Mouse (Mus musculus) limb, embryonic 15.5 days (tissue): ENCODE results near the gene Actc1. TPM values are rescaled to one million over a fixed set of nuclear protein-coding genes. Genes with fewer than 3 reads are reported as not detected.

Experiments
- ATAC-seq: fragments of 200-750 bp; cut with Nextera tagmentation; 2 replicates; pipeline ENCODE4 v1.8.0; 2017; ENCODE audit warnings: low read depth, moderate TSS enrichment; ENCODE audit not compliant: insufficient number of reproducible peaks, low FRiP score, low TSS enrichment
- H3K27ac ChIP-seq: fragments of 300-500 bp; sonication (generic); 2 replicates; pipeline ENCODE4 v1.5.1; 2015; ENCODE audit warnings: moderate library complexity, mild to moderate bottlenecking, inconsistent platforms
- H3K27me3 ChIP-seq: fragments of 300-500 bp; sonication (generic); 2 replicates; pipeline ENCODE4 v1.6.1; 2015; ENCODE audit warnings: inconsistent platforms
- H3K36me3 ChIP-seq: fragments of 300-500 bp; sonication (generic); 2 replicates; pipeline ENCODE4 v1.6.1; 2015; ENCODE audit warnings: inconsistent platforms
- H3K4me1 ChIP-seq: fragments of 300-500 bp; sonication (generic); 2 replicates; pipeline ENCODE4 v1.6.1; 2015; ENCODE audit warnings: inconsistent platforms
- H3K4me2 ChIP-seq: fragments of 300-500 bp; sonication (generic); 2 replicates; pipeline ENCODE4 v1.6.1; 2015; ENCODE audit warnings: mild to moderate bottlenecking, inconsistent platforms
- H3K4me3 ChIP-seq: fragments of 300-500 bp; sonication (generic); 2 replicates; pipeline ENCODE4 v1.5.1; 2015; ENCODE audit warnings: mild to moderate bottlenecking, inconsistent platforms
- H3K9ac ChIP-seq: fragments of 300-500 bp; sonication (generic); 2 replicates; pipeline ENCODE4 v1.6.1; 2015; ENCODE audit warnings: inconsistent platforms
- H3K9me3 ChIP-seq: fragments of 300-500 bp; sonication (generic); 2 replicates; pipeline ENCODE4 v1.6.1; 2016; ENCODE audit warnings: inconsistent platforms
- WGBS: fragments of 180-500 bp; shearing (Covaris S2); methylation state at CpG from one replicate; pipeline ENCODE4 v1.1.7; 2015; 5-methylcytosine and 5-hydroxymethylcytosine counted together
- polyA plus RNA-seq: library from polyadenylated mRNA; unstranded; fragments of >200 nt; fragmentation: Nextera tagmentation; extraction: Ambion mirVana; gene quantifications from 2 replicates; pipeline ENCODE4 v1.2.1, GENCODE M21; 2015

Gene Actc1
- polyA plus RNA-seq, 1 experiment from 2014 or later, result 710 TPM

DNA sequence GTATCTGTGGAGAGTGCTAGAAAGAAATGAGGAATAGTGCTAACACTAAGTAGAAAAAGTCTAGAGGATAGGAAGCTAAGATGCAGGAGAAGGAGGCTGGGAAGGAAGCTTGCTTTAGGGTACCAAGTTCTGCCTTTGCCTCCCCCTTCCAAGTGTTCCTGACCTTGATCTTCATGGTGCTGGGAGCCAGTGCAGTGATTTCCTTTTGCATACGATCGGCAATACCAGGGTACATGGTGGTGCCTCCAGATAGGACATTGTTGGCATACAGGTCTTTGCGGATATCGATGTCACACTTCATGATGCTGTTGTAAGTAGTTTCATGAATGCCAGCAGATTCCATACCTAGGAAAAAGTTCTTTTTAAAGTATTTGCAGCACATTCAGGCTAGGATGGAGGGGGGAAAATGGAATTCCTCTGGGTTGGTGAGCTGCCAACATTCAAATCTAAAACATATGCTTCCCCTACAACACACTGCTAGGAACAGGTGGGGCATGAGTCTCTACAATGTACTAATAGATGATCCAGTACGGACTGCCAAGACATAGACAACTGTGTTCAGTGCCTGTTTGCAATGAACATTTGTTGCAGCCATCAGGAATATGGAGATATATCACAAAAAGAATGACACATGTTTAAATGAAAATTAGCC, 5.3 kb downstream of the Actc1 start:
- 35% methylated on average over 5 of the region's 5 CpGs for WGBS
- no peaks in the 10 kb centered on the region for H3K27me3 ChIP-seq
- H3K4me3 ChIP-seq, result no peak overlapping the region
- H3K9ac ChIP-seq, result no peak overlapping the region
- no peak overlapping the region for H3K27ac ChIP-seq
- H3K4me1 ChIP-seq, result peaks cover 4% of the 10 kb centered on the region; the same call in 1 of the 2 replicates
- H3K36me3 ChIP-seq, result no peaks in the 10 kb centered on the region
- ATAC-seq, result no peak
- H3K4me2 ChIP-seq, result no peak overlapping the region
- no peaks in the 10 kb centered on the region for H3K9me3 ChIP-seq

DNA sequence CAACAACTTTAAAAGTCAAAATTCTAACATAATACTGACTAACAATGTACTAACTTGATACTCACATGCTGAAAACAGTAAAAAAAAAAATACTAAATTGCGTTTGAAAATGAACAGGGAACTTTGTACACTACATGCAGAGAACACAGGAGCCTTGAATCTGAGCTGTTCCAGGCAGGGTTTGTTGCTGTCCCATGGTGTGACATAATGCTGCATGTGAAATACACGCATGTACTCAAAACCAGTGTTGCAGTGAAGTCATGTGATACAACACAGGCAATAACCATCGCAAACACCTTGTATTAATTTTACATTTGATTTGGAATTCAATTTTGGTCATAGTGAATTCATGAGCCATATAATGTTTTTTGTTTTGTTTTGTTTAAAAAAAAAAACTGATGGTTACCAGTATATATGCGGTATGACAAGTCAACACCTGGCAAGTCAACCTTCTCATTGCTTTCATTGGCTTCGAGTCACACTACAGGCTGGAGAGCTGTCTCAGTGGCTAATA, 7.1 kb downstream of the Actc1 start:
- H3K4me3 ChIP-seq, result no peak overlapping the region
- 0 out of 2 replicates have a peak, but pooled peaks cover 4% of the 10 kb centered on the region for H3K4me1 ChIP-seq
- ATAC-seq, result no peak
- H3K27ac ChIP-seq, result no peak overlapping the region
- 91% methylated on average over 5 of the region's 5 CpGs for WGBS
- H3K9me3 ChIP-seq, result no peaks in the 10 kb centered on the region
- no peak overlapping the region for H3K9ac ChIP-seq
- H3K4me2 ChIP-seq, result no peak overlapping the region
- H3K36me3 ChIP-seq, result no peaks in the 10 kb centered on the region
- no peaks in the 10 kb centered on the region for H3K27me3 ChIP-seq

- 68% methylated on average over 2 of the region's 2 CpGs for WGBS
- Histone ChIP-seq H3K27me3 (no peaks in the 10 kb centered on the region), H3K9ac (no peak overlapping the region), H3K27ac (no peak overlapping the region), H3K4me2 (no peak overlapping the region), H3K36me3 (no peaks in the 10 kb centered on the region), H3K4me1 (no peaks in the 10 kb centered on the region), H3K4me3 (no peak overlapping the region), H3K9me3 (no peaks in the 10 kb centered on the region)
- ATAC-seq, result no peak
Measured at GRCm38 (mm10) chr2:114037926-114038325, 15.4 kb downstream of the Actc1 start.

GRCm38 (mm10) chr2:114032259-114032658, 21.1 kb downstream of the Actc1 start:
- Histone ChIP-seq H3K36me3 (no peaks in the 10 kb centered on the region), H3K27me3 (0 out of 2 replicates have a peak, but pooled peaks cover 2% of the 10 kb centered on the region), H3K9ac (no peak overlapping the region), H3K4me2 (no peak overlapping the region), H3K27ac (no peak overlapping the region), H3K4me1 (no peaks in the 10 kb centered on the region), H3K4me3 (no peak overlapping the region), H3K9me3 (no peaks in the 10 kb centered on the region)
- no peak for ATAC-seq
- 40% methylated on average over 2 of the region's 2 CpGs for WGBS

DNA sequence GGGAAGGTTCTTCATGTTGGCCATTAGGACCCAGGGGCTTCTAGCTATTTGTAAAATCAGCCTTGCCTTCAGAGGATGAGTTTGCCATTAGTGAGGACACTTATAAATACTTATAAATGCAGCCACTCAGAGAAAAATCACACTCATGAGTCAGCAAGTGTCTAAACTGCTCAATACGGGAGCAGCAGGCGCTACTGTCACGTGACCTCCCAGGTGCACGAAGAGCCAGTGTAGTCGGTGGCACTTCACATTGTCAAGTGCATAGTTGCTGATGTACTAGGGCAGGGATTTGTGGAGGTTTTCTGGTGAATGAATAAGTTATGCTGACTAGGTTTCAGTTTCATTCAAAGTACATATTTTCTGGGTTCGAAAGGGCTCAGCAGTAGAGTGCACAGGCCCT, 30.0 kb downstream of the Actc1 start:
- Histone ChIP-seq H3K36me3 (no peaks in the 10 kb centered on the region), H3K4me1 (no peaks in the 10 kb centered on the region; the same call in 1 of the 2 replicates), H3K9ac (no peak overlapping the region), H3K27me3 (peaks cover 7% of the 10 kb centered on the region; the same call in 1 of the 2 replicates), H3K9me3 (no peaks in the 10 kb centered on the region), H3K4me3 (no peak overlapping the region), H3K27ac (no peak overlapping the region), H3K4me2 (no peak overlapping the region)
- no peak for ATAC-seq
- WGBS, result 88% methylated on average over 6 of the region's 6 CpGs

- peaks cover 31% of the 10 kb centered on the region for H3K27me3 ChIP-seq
- no peaks in the 10 kb centered on the region for H3K9me3 ChIP-seq
- no peak overlapping the region for H3K9ac ChIP-seq
- no peak for ATAC-seq
- no peak overlapping the region for H3K4me2 ChIP-seq
- H3K36me3 ChIP-seq, result no peaks in the 10 kb centered on the region
- no peak overlapping the region for H3K27ac ChIP-seq
- no peaks in the 10 kb centered on the region; the same call in 1 of the 2 replicates for H3K4me1 ChIP-seq
- no peak overlapping the region for H3K4me3 ChIP-seq
Measured at GRCm38 (mm10) chr2:114020210-114020563, 33.2 kb downstream of the Actc1 start.

DNA sequence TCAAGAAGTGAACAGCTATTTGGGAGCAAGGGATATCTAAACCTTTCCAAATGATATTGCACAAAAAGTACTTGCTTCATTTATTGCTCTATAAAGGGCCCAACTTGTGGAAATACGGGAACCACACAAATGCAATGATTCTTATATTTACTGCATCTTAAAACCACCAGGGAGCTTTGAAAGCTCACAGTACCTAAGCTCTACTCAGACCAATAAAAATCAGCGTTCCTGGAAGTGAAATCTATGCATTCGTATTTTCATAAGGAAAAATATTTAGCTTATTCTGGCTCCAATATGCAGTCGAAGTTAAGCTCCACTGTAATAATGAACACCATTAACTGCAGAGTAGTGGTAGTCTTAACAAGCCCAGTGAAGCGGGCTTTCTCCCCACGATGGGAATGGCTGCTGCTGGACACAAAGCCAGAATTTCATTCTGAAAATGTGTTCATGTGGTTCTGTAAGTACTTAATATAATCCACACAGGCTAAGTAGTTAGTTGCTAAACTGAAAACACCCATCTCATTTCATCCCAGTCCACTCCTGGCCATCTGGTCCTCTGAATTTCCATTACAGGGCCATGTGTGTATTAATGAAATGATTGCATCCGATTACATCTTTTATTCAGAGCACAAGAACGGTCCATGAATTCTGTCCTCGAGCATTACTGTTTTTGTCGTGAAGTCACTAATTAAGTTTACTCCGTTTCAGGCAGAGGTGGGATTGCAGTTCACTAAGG, 33.7 kb downstream of the Actc1 start:
- Histone ChIP-seq H3K36me3 (no peaks in the 10 kb centered on the region), H3K27ac (no peak overlapping the region), H3K9me3 (no peaks in the 10 kb centered on the region), H3K4me3 (no peak overlapping the region), H3K27me3 (peaks cover 37% of the 10 kb centered on the region), H3K4me2 (no peak overlapping the region), H3K9ac (no peak overlapping the region), H3K4me1 (no peaks in the 10 kb centered on the region; the same call in 1 of the 2 replicates)
- 44% methylated on average over 11 of the region's 11 CpGs for WGBS
- no peak for ATAC-seq

GRCm38 (mm10) chr2:114018136-114018535, 35.2 kb downstream of the Actc1 start:
- Histone ChIP-seq H3K27ac (no peak overlapping the region), H3K4me1 (peaks cover 9% of the 10 kb centered on the region), H3K9ac (no peak overlapping the region), H3K9me3 (no peaks in the 10 kb centered on the region), H3K4me2 (no peak overlapping the region), H3K36me3 (no peaks in the 10 kb centered on the region), H3K4me3 (no peak overlapping the region), H3K27me3 (peaks cover 52% of the 10 kb centered on the region)
- ATAC-seq, result no peak
- WGBS, result 31% methylated on average over 10 of the region's 10 CpGs

GRCm38 (mm10) chr2:114014839-114015238, 38.5 kb downstream of the Actc1 start:
- no peak for ATAC-seq
- no peaks in the 10 kb centered on the region for H3K9me3 ChIP-seq
- H3K27me3 ChIP-seq, result peaks cover 77% of the 10 kb centered on the region
- H3K36me3 ChIP-seq, result no peaks in the 10 kb centered on the region
- peaks cover 12% of the 10 kb centered on the region for H3K4me1 ChIP-seq
- H3K4me3 ChIP-seq, result no peak overlapping the region
- no peak overlapping the region for H3K9ac ChIP-seq
- no peak overlapping the region for H3K4me2 ChIP-seq
- no peak overlapping the region for H3K27ac ChIP-seq
- 76% methylated on average over 6 of the region's 6 CpGs for WGBS

GRCm38 (mm10) chr2:114013846-114014245, 39.5 kb downstream of the Actc1 start:
- Histone ChIP-seq H3K36me3 (no peaks in the 10 kb centered on the region), H3K9me3 (no peaks in the 10 kb centered on the region), H3K27ac (no peak overlapping the region), H3K4me2 (peak overlapping the region; percentile 53), H3K27me3 (peaks cover 77% of the 10 kb centered on the region), H3K9ac (no peak overlapping the region), H3K4me1 (peaks cover 12% of the 10 kb centered on the region), H3K4me3 (peak overlapping the region; percentile 33)
- ATAC-seq, result no peak
- WGBS, result 3% methylated on average over 13 of the region's 13 CpGs

- Histone ChIP-seq H3K9me3 (no peaks in the 10 kb centered on the region), H3K27me3 (peaks cover 72% of the 10 kb centered on the region), H3K4me2 (peak within 1 kb of the TSS; percentile 53), H3K4me3 (peak within 1 kb of the TSS; percentile 33), H3K36me3 (no peaks in the 10 kb centered on the region), H3K27ac (no peak within 1 kb of the TSS), H3K9ac (no peak within 1 kb of the TSS), H3K4me1 (peaks cover 12% of the 10 kb centered on the region)
- no peak for ATAC-seq
- WGBS, result under 1% methylated on average over 55 of the region's 60 CpGs
Measured at GRCm38 (mm10) chr2:114013295-114013771, 40.0 kb downstream of the Actc1 start, which contains the start of gene Gjd2. Gene Gjd2, minus strand, starts transcription at chr2:114013619.

DNA sequence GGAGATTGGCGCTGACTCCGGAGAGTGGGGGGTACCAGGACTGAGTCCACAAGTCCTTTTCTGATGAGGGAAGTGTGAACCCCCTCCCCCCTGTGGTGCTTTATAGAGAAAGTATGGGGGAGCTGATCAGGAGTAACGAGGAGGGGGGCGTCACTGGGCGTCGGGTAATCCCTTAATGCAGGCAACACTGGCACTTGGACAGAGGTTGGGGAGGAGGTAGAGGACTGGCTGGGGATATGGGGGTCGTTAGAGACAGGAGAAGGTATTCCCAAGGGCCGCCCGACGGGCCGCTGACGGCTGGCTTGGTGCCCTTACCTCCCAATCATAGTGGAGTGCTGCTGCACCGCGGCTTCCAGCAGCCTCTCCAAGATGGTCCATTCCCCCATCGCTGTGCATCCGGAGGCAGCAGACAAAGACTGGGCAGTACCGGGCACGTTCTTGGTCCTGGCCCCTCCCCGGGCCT, 40.6 kb downstream of the Actc1 start:
- no peak overlapping the region for H3K9ac ChIP-seq
- peak overlapping the region; percentile 53 for H3K4me2 ChIP-seq
- peak overlapping the region; percentile 33; the same call in 1 of the 2 replicates for H3K4me3 ChIP-seq
- H3K27me3 ChIP-seq, result peaks cover 66% of the 10 kb centered on the region
- H3K27ac ChIP-seq, result no peak overlapping the region
- peaks cover 12% of the 10 kb centered on the region for H3K4me1 ChIP-seq
- no peaks in the 10 kb centered on the region for H3K36me3 ChIP-seq
- WGBS, result 4% methylated on average over 19 of the region's 19 CpGs
- H3K9me3 ChIP-seq, result no peaks in the 10 kb centered on the region
- no peak for ATAC-seq
